Mouse (Mus musculus) regulatory T cell (primary cell): ENCODE measurements around the gene Cwh43.

Experiments used
- in situ Hi-C: fragments of 300-600 bp; cut with MboI, MseI; formaldehyde crosslinking; loops from one replicate; pipeline ENCODE4 v1.15.1; 2025; ENCODE audit warnings: high pct_unique_total_duplicates

Gene Cwh43

GRCm38 (mm10) chr5:73474412-73475405 is 68.8 kb downstream of the Cwh43 start:
- in situ Hi-C loops = loop anchor here (5.0 to 25.0 kb wide), 2 partner anchors 57 to 1588 kb away; no protein-coding TSS in a partner anchor

GRCm38 (mm10) chr5:73480700-73481099 is 74.8 kb downstream of the Cwh43 start, which contains the start of gene Dcun1d4:
Dcun1d4 (plus strand) TSS chr5:73481000.
- in situ Hi-C loops = loop anchor here (25.0 kb wide), 1 partner anchor 1582 kb away; no protein-coding TSS in a partner anchor

- in situ Hi-C loops = loop anchor here (25.0 kb wide), 1 partner anchor 1581 kb away; no protein-coding TSS in a partner anchor
These were observed 75.5 kb downstream of the Cwh43 start for GRCm38 (mm10) chr5:73481401-73481800.

- in situ Hi-C loops = loop anchor here (25.0 kb wide), 1 partner anchor 1580 kb away; no protein-coding TSS in a partner anchor
These were observed 76.5 kb downstream of the Cwh43 start for GRCm38 (mm10) chr5:73482381-73482780.

- in situ Hi-C loops = loop anchor here (25.0 kb wide), 1 partner anchor 1578 kb away; no protein-coding TSS in a partner anchor
These were observed 78.2 kb downstream of the Cwh43 start for GRCm38 (mm10) chr5:73484016-73484615.

- in situ Hi-C loops = loop anchor here (25.0 kb wide), 1 partner anchor 1576 kb away; no protein-coding TSS in a partner anchor
These were observed 80.6 kb downstream of the Cwh43 start for GRCm38 (mm10) chr5:73486451-73486850.

GRCm38 (mm10) chr5:73489915-73490314 is 84.0 kb downstream of the Cwh43 start:
- in situ Hi-C loops = loop anchor here (25.0 kb wide), 1 partner anchor 1572 kb away; no protein-coding TSS in a partner anchor

GRCm38 (mm10) chr5:73490596-73491073 is 84.8 kb downstream of the Cwh43 start:
- in situ Hi-C loops = loop anchor here (25.0 kb wide), 1 partner anchor 1572 kb away; no protein-coding TSS in a partner anchor

GRCm38 (mm10) chr5:73491074-73491836 is 85.4 kb downstream of the Cwh43 start:
- in situ Hi-C loops = loop anchor here (25.0 kb wide), 1 partner anchor 1571 kb away; no protein-coding TSS in a partner anchor

- in situ Hi-C loops = loop anchor here (25.0 kb wide), 1 partner anchor 1570 kb away; no protein-coding TSS in a partner anchor
These were observed 86.2 kb downstream of the Cwh43 start for GRCm38 (mm10) chr5:73491837-73492720.

GRCm38 (mm10) chr5:73497401-73497800 is 91.5 kb downstream of the Cwh43 start:
- in situ Hi-C loops = loop anchor here (25.0 kb wide), 1 partner anchor 1565 kb away; no protein-coding TSS in a partner anchor

- in situ Hi-C loops = loop anchor here (25.0 kb wide), 1 partner anchor 1564 kb away; no protein-coding TSS in a partner anchor
These were observed 92.7 kb downstream of the Cwh43 start for GRCm38 (mm10) chr5:73498559-73498958.

GRCm38 (mm10) chr5:73500867-73501440 is 95.1 kb downstream of the Cwh43 start:
- in situ Hi-C loops = no loop called here

GRCm38 (mm10) chr5:73502422-73502821 is 96.5 kb downstream of the Cwh43 start:
- in situ Hi-C loops = no loop called here
